Mouse (Mus musculus) intestine, postnatal 0 days (tissue): ENCODE results near the gene Gm11437. TPM values are rescaled to one million over a fixed set of nuclear protein-coding genes. Genes with fewer than 3 reads are reported as not detected.

Experiments used
- ATAC-seq: fragments of 200-750 bp; cut with Nextera tagmentation; 2 replicates; pipeline ENCODE4 v1.8.0; 2017; ENCODE audit warnings: mild to moderate bottlenecking, moderate TSS enrichment, moderate library complexity
- H3K27ac ChIP-seq: fragments of 300-500 bp; sonication (generic); 2 replicates; pipeline ENCODE4 v1.5.1; 2014; ENCODE audit warnings: mild to moderate bottlenecking, low read depth, low read length, moderate library complexity
- H3K27me3 ChIP-seq: fragments of 300-500 bp; sonication (generic); replicated peaks from 2 replicates; pipeline ENCODE4 v1.6.1; 2014; ENCODE audit warnings: low read length, mixed read lengths; ENCODE audit not compliant: control insufficient read depth, insufficient read depth
- H3K36me3 ChIP-seq: fragments of 300-500 bp; sonication (generic); 2 replicates; pipeline ENCODE4 v1.6.1; 2014; ENCODE audit warnings: mild to moderate bottlenecking, moderate library complexity; ENCODE audit not compliant: control insufficient read depth, insufficient read depth
- H3K4me1 ChIP-seq: fragments of 300-500 bp; sonication (generic); replicated peaks from 2 replicates; pipeline ENCODE4 v1.6.1; 2014; ENCODE audit warnings: antibody characterized with exemption, low read length, mixed read lengths; ENCODE audit not compliant: control insufficient read depth, insufficient read depth
- H3K4me2 ChIP-seq: fragments of 300-500 bp; sonication (generic); replicated peaks from 2 replicates; pipeline ENCODE4 v1.6.1; 2014; ENCODE audit warnings: low read depth, mild to moderate bottlenecking, moderate library complexity
- H3K4me3 ChIP-seq: fragments of 300-500 bp; sonication (generic); 2 replicates; pipeline ENCODE4 v1.5.1; 2014; ENCODE audit warnings: low read depth, low read length
- H3K9ac ChIP-seq: fragments of 300-500 bp; sonication (generic); 2 replicates; pipeline ENCODE4 v1.6.1; 2014; ENCODE audit warnings: mild to moderate bottlenecking, low read depth, low read length
- H3K9me3 ChIP-seq: fragments of 300-500 bp; sonication (generic); 2 replicates; pipeline ENCODE4 v1.6.1; 2016; ENCODE audit warnings: mixed run types; ENCODE audit not compliant: control insufficient read depth
- CTCF ChIP-seq: sonication (generic); IDR thresholded peaks from 2 replicates; pipeline ENCODE4 v1.5.1; 2016; ENCODE audit warnings: low read depth, mild to moderate bottlenecking, control low read depth, antibody characterized with exemption, moderate library complexity
- WGBS: fragments of 180-500 bp; shearing (Covaris S2); extraction: QIAGEN DNeasy Blood & Tissue Kit; methylation state at CpG from one replicate; pipeline ENCODE4 v1.1.7; 2014; 5-methylcytosine and 5-hydroxymethylcytosine counted together
- polyA plus RNA-seq: library from polyadenylated mRNA; unstranded; fragments of >200 nt; fragmentation: Nextera tagmentation; extraction: Ambion mirVana; gene quantifications from 2 replicates; pipeline ENCODE4 v1.2.1, GENCODE M21; 2015

Gm11437 gene
- polyA plus RNA-seq, 1 experiment from 2014 or later: not detected

DNA sequence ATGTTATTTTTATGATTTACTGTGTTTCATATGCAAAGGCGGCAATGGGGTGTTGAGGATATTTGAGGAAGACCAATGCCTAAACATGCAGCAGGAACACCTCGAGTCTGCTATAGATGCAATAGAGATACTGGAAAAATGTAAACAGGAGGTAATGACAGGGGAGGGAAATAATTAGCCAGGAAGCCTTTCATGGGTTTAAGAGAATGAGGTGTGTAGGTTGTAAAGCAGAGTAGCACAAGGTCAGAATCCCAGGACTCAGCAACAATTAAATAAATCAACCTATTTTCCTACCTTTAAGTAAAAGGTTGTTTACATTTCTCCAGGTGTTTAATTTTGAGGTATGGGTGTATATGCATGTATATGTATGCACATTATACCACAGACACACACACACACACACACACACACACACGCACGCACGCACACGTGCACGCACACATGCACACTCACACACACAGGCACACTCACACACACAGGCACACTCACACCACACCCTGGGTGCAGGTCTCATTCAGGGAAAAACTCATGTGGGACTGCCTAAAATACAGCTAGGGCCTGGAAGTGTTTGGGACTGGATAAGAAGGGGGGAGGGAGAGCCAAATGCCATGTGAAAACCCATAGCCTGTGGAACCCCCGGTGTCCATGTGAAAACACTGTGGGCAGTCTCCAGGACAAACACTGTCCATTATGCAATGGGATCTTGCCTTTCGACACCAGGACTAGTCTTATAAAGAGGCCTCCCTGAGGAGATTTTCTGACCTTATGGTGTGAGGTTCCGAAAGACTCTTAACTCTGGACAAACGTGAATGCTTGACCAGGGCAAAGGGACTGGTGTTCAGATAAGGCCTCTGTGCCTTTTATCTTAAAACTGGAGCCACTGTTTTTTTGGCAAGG is 5.5 kb upstream of the Gm11437 start:
- no peaks in the 10 kb centered on the region for H3K9me3 ChIP-seq
- H3K27ac ChIP-seq: no peak overlapping the region
- no peak overlapping the region for H3K4me3 ChIP-seq
- no peak overlapping the region for H3K9ac ChIP-seq
- TF ChIP-seq CTCF: no peak
- no peaks in the 10 kb centered on the region for H3K36me3 ChIP-seq
- H3K4me1 ChIP-seq: peaks cover 4% of the 10 kb centered on the region; the same call in 1 of the 2 replicates
- H3K27me3 ChIP-seq: no peaks in the 10 kb centered on the region
- no peak overlapping the region for H3K4me2 ChIP-seq
- peak; percentile 25; the same call in 1 of the 2 replicates for ATAC-seq
- WGBS: 42% methylated on average over 11 of the region's 11 CpGs

DNA sequence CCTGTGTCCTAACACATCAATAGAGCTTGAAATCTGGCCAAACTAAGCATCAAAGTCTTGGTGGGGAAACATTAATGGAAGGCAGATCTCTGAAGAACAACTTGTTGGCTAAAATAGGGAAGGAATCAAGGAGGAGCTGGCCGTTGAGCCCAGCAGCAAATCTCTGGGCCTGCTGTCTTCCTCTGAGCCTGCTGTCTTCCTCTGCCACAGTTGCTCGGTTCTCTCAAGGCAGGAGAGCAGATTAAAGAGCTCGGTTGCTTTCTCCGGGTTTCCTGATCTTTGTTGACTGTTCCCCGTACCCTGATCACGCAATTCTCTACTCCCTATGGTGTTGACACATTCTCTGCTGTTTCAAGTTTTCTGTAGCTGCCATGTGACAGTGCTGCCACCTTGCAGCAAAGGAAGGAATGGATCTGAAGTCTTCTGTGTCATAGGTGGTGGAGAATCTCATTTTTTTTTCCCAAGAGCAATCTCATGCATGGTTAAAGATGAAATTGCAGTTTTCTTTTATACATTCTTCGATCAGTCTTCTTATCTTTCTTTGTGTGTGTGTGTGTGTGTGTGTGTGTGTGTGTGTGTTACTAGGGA is 1.5 kb upstream of the Gm11437 start:
- Histone ChIP-seq H3K36me3 (no peaks in the 10 kb centered on the region), H3K27ac (no peak overlapping the region), H3K4me2 (peak overlapping the region; percentile 45), H3K4me3 (no peak overlapping the region), H3K9me3 (no peaks in the 10 kb centered on the region), H3K27me3 (no peaks in the 10 kb centered on the region), H3K9ac (no peak overlapping the region), H3K4me1 (peaks cover 4% of the 10 kb centered on the region; the same call in 1 of the 2 replicates)
- 0 out of 2 replicates have a peak, but pooled peaks have one; percentile 29 for ATAC-seq
- 18% methylated on average over 7 of the region's 7 CpGs for WGBS
- TF ChIP-seq CTCF: peak; percentile 94

DNA sequence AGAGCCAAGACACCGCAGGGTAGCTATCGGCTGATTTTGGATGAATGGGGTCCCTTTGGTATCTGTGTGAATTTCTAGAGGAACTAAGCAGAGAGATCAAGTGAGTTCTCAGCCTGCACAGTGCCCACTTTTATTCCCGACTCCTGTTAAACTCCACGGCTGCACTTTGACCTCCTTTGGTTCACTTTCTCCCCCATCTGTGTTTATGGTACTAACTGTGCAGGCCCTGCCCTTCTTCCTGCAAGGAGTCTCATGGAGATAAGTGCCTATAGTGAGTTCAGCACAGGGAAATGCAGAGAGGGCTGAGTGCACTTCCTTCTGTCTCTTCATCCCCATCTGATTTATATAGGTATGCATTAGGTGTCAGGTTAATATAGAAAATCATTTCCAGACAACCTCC is 2.7 kb downstream of the Gm11437 start:
- Histone ChIP-seq H3K27me3 (no peaks in the 10 kb centered on the region), H3K36me3 (no peaks in the 10 kb centered on the region), H3K4me3 (no peak overlapping the region), H3K9me3 (no peaks in the 10 kb centered on the region), H3K9ac (no peak overlapping the region), H3K27ac (no peak overlapping the region), H3K4me2 (peak overlapping the region; percentile 18), H3K4me1 (peaks cover 4% of the 10 kb centered on the region; the same call in 1 of the 2 replicates)
- no peak for TF ChIP-seq CTCF
- ATAC-seq: peak; percentile 82
- WGBS: 22% methylated on average over 4 of the region's 4 CpGs

DNA sequence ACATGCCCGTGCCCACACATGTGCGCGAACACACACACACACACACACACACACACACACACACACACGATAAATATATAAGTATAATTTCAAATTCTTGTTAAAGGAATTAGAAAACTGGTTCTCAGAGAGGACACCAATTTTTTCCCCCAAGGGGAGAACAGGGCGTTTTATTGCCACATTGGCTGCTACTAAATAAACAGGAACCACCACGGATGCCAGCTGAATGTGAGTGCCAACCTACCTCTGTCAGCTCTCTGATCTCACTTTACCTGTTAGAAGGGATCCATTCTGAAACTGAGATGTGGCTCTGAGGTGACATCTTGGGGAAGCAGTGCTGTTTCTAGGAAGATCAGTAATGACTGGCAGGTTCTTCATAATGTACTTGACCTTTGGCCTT is 3.2 kb downstream of the Gm11437 start:
- 72% methylated on average over 6 of the region's 6 CpGs for WGBS
- Histone ChIP-seq H3K36me3 (no peaks in the 10 kb centered on the region), H3K9me3 (no peaks in the 10 kb centered on the region), H3K4me1 (peaks cover 4% of the 10 kb centered on the region; the same call in 1 of the 2 replicates), H3K27ac (no peak overlapping the region), H3K27me3 (no peaks in the 10 kb centered on the region), H3K4me3 (no peak overlapping the region), H3K9ac (no peak overlapping the region), H3K4me2 (peak overlapping the region; percentile 18)
- no peak for TF ChIP-seq CTCF
- ATAC-seq: peak; percentile 46; the same call in 1 of the 2 replicates

DNA sequence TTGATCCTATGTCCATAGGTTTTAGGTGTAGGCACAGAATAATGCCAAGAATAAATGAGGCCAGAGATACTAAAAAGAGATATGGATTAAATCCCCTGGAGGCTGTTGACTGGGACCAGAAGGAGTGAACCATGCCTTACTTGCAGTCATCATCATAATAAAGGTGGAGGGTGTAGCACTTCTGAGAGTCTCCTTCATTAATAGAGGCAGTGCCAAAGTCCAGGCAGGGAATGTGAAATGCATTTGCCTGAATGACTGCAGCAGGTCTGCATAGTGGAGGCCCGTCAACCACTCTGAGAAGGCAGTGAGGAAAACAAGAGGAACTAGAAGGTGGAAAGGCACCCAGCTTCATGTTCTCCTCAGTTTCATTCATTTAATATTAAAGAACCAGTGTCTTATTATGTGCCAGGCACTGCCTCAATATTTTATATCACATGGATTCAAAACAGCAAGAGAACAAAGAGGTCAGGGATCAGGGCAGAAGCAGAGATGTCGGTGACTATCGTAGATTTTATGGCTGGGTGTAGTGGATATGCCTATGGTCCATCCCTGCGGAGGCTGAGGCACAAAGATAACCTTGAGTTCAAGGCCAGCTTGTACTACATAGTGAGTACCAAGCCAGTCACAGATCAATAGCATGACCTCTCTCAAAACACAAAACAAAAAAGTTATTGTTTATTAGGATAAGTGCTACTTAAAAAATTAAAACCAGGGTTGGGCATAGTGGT is 10.6 kb downstream of the Gm11437 start:
- peak; percentile 91 for ATAC-seq
- Histone ChIP-seq H3K27ac (peak overlapping the region; percentile 17; the same call in 1 of the 2 replicates), H3K9ac (no peak overlapping the region), H3K36me3 (no peaks in the 10 kb centered on the region), H3K4me1 (no peaks in the 10 kb centered on the region), H3K4me2 (no peak overlapping the region), H3K27me3 (no peaks in the 10 kb centered on the region), H3K9me3 (no peaks in the 10 kb centered on the region), H3K4me3 (no peak overlapping the region)
- TF ChIP-seq CTCF: no peak
- WGBS: 34% methylated on average over 4 of the region's 4 CpGs

DNA sequence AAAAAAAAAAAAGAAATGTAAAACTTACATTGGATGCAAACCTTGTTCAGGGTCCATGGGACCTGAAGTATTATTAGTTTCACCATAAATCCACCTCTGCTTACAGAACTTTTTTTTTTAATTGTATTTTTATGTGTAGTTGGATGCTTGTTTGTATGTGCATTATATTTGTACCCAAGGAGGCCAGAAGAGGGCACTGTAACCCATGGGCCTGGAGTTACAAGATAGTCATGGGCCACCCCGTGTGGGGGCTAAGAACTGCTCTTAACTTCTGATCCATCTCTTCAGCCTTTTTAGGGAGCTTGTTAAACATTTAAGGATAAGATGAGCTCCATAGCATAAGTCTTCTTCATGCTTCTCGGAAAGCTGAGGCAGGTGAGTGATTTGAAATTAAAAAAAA is 16.4 kb downstream of the Gm11437 start:
- no peak overlapping the region for H3K4me3 ChIP-seq
- H3K27ac ChIP-seq: no peak overlapping the region
- 75% methylated on average over 2 of the region's 2 CpGs for WGBS
- TF ChIP-seq CTCF: peak; percentile 67
- H3K4me1 ChIP-seq: no peaks in the 10 kb centered on the region
- no peak overlapping the region for H3K4me2 ChIP-seq
- no peaks in the 10 kb centered on the region for H3K27me3 ChIP-seq
- no peak for ATAC-seq
- no peaks in the 10 kb centered on the region for H3K36me3 ChIP-seq
- no peaks in the 10 kb centered on the region for H3K9me3 ChIP-seq
- no peak overlapping the region for H3K9ac ChIP-seq
